Mouse (Mus musculus): ENCODE measurements around the gene Tgm7. TPM values are rescaled to one million over a fixed set of nuclear protein-coding genes. Genes with fewer than 3 reads are reported as not detected.

Tgm7 gene
- 0.04 and 0.05 TPM in 2 replicates for polyA plus RNA-seq (2012; rRNA removed)

- no peak for TF ChIP-seq POLR2A (IDR thresholded peaks at IDR 0.05; ENCODE audit: borderline replicate concordance, extremely low read depth, insufficient read depth, insufficient read length, poor library complexity, severe bottlenecking)
- TF ChIP-seq CTCF (IDR thresholded peaks at IDR 0.05; ENCODE audit: borderline replicate concordance, extremely low read depth, insufficient read depth, insufficient read length) = no peak
- DNase-seq (ENCODE audit: low read depth) = no peak
These were observed at the start of gene Tgm7 for GRCm38 (mm10) chr2:121109695-121110094. Gene Tgm7 (minus strand): TSS chr2:121109795.

- TF ChIP-seq CTCF (IDR thresholded peaks at IDR 0.05; ENCODE audit: borderline replicate concordance, extremely low read depth, insufficient read depth, insufficient read length) (peak; percentile 16; the same call in 1 of the 2 replicates), POLR2A (IDR thresholded peaks at IDR 0.05; ENCODE audit: borderline replicate concordance, extremely low read depth, insufficient read depth, insufficient read length, poor library complexity, severe bottlenecking) (no peak)
These were observed 43.5 kb upstream of the Tgm7 start for GRCm38 (mm10) chr2:121153100-121153499.

GRCm38 (mm10) chr2:121149679-121150078 is 40.1 kb upstream of the Tgm7 start:
- TF ChIP-seq POLR2A (IDR thresholded peaks at IDR 0.05; ENCODE audit: borderline replicate concordance, extremely low read depth, insufficient read depth, insufficient read length, poor library complexity, severe bottlenecking) (no peak), CTCF (IDR thresholded peaks at IDR 0.05; ENCODE audit: borderline replicate concordance, extremely low read depth, insufficient read depth, insufficient read length) (no peak)
- DNase-seq (ENCODE audit: low read depth) = no peak

More at GRCm38 (mm10) chr2:121153100-121153499, 43.5 kb upstream of the Tgm7 start:
- DNase-seq (ENCODE audit: low read depth) = peak; percentile 4

- no peak for DNase-seq (ENCODE audit: low read depth)
- TF ChIP-seq CTCF (IDR thresholded peaks at IDR 0.05; ENCODE audit: borderline replicate concordance, extremely low read depth, insufficient read depth, insufficient read length) (no peak), POLR2A (IDR thresholded peaks at IDR 0.05; ENCODE audit: borderline replicate concordance, extremely low read depth, insufficient read depth, insufficient read length, poor library complexity, severe bottlenecking) (no peak)
These were observed 32.8 kb upstream of the Tgm7 start for GRCm38 (mm10) chr2:121142415-121142814.

- peak; percentile 13 for DNase-seq (ENCODE audit: low read depth)
- TF ChIP-seq CTCF (IDR thresholded peaks at IDR 0.05; ENCODE audit: borderline replicate concordance, extremely low read depth, insufficient read depth, insufficient read length) (no peak), POLR2A (IDR thresholded peaks at IDR 0.05; ENCODE audit: borderline replicate concordance, extremely low read depth, insufficient read depth, insufficient read length, poor library complexity, severe bottlenecking) (no peak)
These were observed 31.8 kb upstream of the Tgm7 start for GRCm38 (mm10) chr2:121141216-121142035.

- DNase-seq (ENCODE audit: low read depth) = peak; percentile 97
- TF ChIP-seq POLR2A (IDR thresholded peaks at IDR 0.05; ENCODE audit: borderline replicate concordance, extremely low read depth, insufficient read depth, insufficient read length, poor library complexity, severe bottlenecking) (peak; percentile 94), CTCF (IDR thresholded peaks at IDR 0.05; ENCODE audit: borderline replicate concordance, extremely low read depth, insufficient read depth, insufficient read length) (no peak)
These were observed 30.7 kb upstream of the Tgm7 start, which contains the start of the genes Adal and Lcmt2 for GRCm38 (mm10) chr2:121140018-121140882. Gene Adal (plus strand): TSS chr2:121140428. Gene Lcmt2 (minus strand): TSS chr2:121140653.

GRCm38 (mm10) chr2:121139266-121140017 is 29.8 kb upstream of the Tgm7 start:
- peak; percentile 74 for DNase-seq (ENCODE audit: low read depth)
- TF ChIP-seq POLR2A (IDR thresholded peaks at IDR 0.05; ENCODE audit: borderline replicate concordance, extremely low read depth, insufficient read depth, insufficient read length, poor library complexity, severe bottlenecking) (no peak), CTCF (IDR thresholded peaks at IDR 0.05; ENCODE audit: borderline replicate concordance, extremely low read depth, insufficient read depth, insufficient read length) (no peak)

GRCm38 (mm10) chr2:121137371-121137770 is 27.8 kb upstream of the Tgm7 start:
- DNase-seq (ENCODE audit: low read depth) = no peak
- TF ChIP-seq POLR2A (IDR thresholded peaks at IDR 0.05; ENCODE audit: borderline replicate concordance, extremely low read depth, insufficient read depth, insufficient read length, poor library complexity, severe bottlenecking) = no peak
- no peak for TF ChIP-seq CTCF (IDR thresholded peaks at IDR 0.05; ENCODE audit: borderline replicate concordance, extremely low read depth, insufficient read depth, insufficient read length)

GRCm38 (mm10) chr2:121132822-121133221 is 23.2 kb upstream of the Tgm7 start:
- no peak for DNase-seq (ENCODE audit: low read depth)
- no peak for TF ChIP-seq CTCF (IDR thresholded peaks at IDR 0.05; ENCODE audit: borderline replicate concordance, extremely low read depth, insufficient read depth, insufficient read length)
- TF ChIP-seq POLR2A (IDR thresholded peaks at IDR 0.05; ENCODE audit: borderline replicate concordance, extremely low read depth, insufficient read depth, insufficient read length, poor library complexity, severe bottlenecking) = no peak

GRCm38 (mm10) chr2:121128865-121129620 is 19.4 kb upstream of the Tgm7 start:
- DNase-seq (ENCODE audit: low read depth) = no peak
- TF ChIP-seq CTCF (IDR thresholded peaks at IDR 0.05; ENCODE audit: borderline replicate concordance, extremely low read depth, insufficient read depth, insufficient read length) = no peak
- TF ChIP-seq POLR2A (IDR thresholded peaks at IDR 0.05; ENCODE audit: borderline replicate concordance, extremely low read depth, insufficient read depth, insufficient read length, poor library complexity, severe bottlenecking) = no peak
